Mouse (Mus musculus): ENCODE results near the gene Stard13. TPM values are rescaled to one million over a fixed set of nuclear protein-coding genes. Genes with fewer than 3 reads are reported as not detected.

The Stard13 gene
- polyA plus RNA-seq, 1 experiment, result 9.2 TPM

DNA sequence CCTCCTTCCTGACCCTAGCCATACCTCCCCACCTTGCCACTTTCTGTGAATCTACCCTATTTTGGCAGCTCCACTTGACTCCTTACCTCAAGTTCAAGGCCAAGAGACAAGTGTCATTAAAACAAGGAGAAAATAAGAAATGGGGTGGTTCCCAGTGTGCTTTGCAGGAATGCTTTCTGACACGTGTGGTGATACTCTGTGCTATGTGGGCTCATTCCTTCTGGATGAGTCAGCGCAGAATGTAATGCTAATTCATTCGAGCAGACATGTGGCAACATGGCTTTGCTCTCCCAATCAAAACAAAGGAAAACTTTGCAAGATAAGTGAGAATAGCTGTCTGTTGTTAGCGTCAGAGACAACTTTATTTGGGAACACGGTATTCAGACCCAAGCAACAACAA lies 30.7 kb downstream of the Stard13 start:
- Histone ChIP-seq H3K27ac (ENCODE audit: insufficient read depth, low read length) (no peak overlapping the region), H3K4me1 (ENCODE audit: control insufficient read depth, insufficient read depth, low read length) (no peaks in the 10 kb centered on the region), H3K4me3 (ENCODE audit: insufficient read depth, low read length) (no peak overlapping the region)
- TF ChIP-seq CTCF (IDR thresholded peaks at IDR 0.05; ENCODE audit: extremely low read depth, insufficient read depth, low read length), result no peak
- TF ChIP-seq POLR2A (IDR thresholded peaks at IDR 0.05; ENCODE audit: extremely low read depth, insufficient read depth, low read length), result no peak

DNA sequence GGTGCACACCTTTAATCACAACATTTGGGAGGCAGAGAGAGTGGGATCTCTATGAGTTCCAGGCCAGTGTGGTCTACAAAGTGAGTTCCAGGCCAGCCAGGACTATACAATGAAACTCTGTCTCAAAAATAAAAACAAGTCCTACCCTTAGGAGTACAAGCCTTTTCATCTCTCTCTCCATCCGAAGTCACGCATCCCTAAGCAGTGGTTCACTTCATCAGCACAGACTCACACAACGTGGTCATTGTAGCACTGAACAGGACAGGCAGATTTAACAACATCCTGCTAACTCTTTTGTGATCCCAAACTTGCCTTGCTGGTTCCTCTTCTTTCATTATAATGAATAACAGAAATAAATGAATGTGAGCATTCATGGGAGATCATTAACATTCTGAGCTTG lies 32.4 kb downstream of the Stard13 start:
- Histone ChIP-seq H3K4me1 (ENCODE audit: control insufficient read depth, insufficient read depth, low read length) (no peaks in the 10 kb centered on the region), H3K27ac (ENCODE audit: insufficient read depth, low read length) (no peak overlapping the region), H3K4me3 (ENCODE audit: insufficient read depth, low read length) (no peak overlapping the region)
- no peak for TF ChIP-seq CTCF (IDR thresholded peaks at IDR 0.05; ENCODE audit: extremely low read depth, insufficient read depth, low read length)
- no peak for TF ChIP-seq POLR2A (IDR thresholded peaks at IDR 0.05; ENCODE audit: extremely low read depth, insufficient read depth, low read length)

DNA sequence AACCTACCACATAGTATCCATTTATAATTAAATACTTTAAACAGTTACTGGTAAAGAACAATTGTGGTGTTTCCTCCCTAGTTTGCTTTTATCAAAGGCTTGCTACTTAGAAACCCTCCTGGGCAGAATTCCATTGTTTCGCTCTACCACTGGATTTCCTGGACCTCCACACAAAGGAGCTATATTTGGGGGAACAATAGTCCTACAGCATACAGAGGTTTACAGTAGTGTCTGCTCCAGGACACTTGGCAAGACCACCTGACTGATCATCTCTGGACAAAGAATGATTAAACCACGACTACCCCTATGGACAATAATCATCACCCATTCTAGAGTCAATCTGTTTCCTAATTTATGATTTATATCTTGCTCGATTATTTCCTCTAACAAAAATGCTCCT lies 34.4 kb downstream of the Stard13 start:
- no peaks in the 10 kb centered on the region for H3K4me1 ChIP-seq (ENCODE audit: control insufficient read depth, insufficient read depth, low read length)
- TF ChIP-seq CTCF (IDR thresholded peaks at IDR 0.05; ENCODE audit: extremely low read depth, insufficient read depth, low read length), result no peak
- no peak for TF ChIP-seq POLR2A (IDR thresholded peaks at IDR 0.05; ENCODE audit: extremely low read depth, insufficient read depth, low read length)
- H3K4me3 ChIP-seq (ENCODE audit: insufficient read depth, low read length), result no peak overlapping the region
- H3K27ac ChIP-seq (ENCODE audit: insufficient read depth, low read length), result no peak overlapping the region

DNA sequence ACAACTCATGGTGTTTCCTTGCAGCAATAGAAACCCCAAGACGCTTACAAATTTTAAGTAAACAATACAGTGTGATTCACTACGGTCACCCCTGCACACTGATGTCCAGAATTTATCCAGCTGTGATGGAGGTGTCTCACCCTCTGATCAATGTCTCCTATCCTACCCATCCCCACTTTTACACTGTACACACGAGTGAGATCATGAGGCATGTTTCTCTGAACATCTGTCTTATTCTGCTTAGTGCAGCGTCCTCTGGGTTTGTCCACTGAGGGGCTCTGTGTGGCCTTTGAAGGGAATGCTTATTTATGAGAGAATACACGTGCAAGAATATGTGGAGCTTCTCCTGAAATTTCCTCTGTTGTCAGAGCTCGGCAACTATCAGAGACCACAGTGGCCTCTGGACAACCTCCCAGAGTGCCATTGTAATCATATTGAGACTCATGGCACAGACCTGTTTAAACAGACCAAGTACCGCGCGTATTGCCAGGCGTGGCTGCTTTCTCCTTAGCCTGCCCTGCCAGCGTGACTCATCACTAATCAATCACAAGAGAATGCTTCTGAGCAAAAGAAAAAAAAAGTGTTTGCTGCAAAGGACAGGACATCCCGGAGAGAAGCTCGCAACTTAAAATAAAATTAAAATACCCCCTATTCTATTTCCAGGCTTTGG lies 36.9 kb downstream of the Stard13 start:
- H3K4me1 ChIP-seq (ENCODE audit: control insufficient read depth, insufficient read depth, low read length), result no peaks in the 10 kb centered on the region
- H3K27ac ChIP-seq (ENCODE audit: insufficient read depth, low read length), result no peak overlapping the region
- TF ChIP-seq POLR2A (IDR thresholded peaks at IDR 0.05; ENCODE audit: extremely low read depth, insufficient read depth, low read length) (no peak), CTCF (IDR thresholded peaks at IDR 0.05; ENCODE audit: extremely low read depth, insufficient read depth, low read length) (no peak)
- no peak overlapping the region for H3K4me3 ChIP-seq (ENCODE audit: insufficient read depth, low read length)

DNA sequence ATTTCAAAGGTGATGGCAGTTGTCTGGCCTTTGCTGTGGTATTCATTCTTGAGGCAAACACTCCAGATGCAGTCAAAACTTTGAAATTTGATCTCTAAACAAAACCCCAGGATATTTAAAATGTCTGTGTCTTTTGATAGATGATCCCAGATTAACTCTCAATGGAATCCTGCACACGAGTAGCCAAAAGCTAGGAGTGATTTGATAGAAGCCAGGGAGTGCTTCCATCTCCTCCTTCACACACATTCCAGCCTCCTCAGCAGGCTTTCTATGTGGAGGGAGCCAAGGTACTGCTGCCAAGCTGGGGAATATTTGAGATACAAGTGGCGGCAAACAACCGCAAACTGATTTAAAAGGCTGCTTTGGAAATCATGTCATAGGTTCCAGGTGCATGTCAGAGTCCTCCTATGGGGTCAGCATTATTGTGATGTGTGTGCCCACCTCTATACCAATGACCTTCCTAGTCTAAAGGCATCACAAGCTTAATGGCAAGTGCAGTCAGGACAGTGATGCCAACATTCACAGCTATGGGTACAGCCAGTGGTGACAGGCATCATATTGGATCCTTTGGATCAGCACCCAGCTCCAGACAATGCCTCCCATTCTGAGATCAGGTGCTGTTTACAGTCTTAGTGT lies 39.6 kb downstream of the Stard13 start:
- no peak overlapping the region for H3K27ac ChIP-seq (ENCODE audit: insufficient read depth, low read length)
- TF ChIP-seq CTCF (IDR thresholded peaks at IDR 0.05; ENCODE audit: extremely low read depth, insufficient read depth, low read length), result no peak
- TF ChIP-seq POLR2A (IDR thresholded peaks at IDR 0.05; ENCODE audit: extremely low read depth, insufficient read depth, low read length), result no peak
- no peaks in the 10 kb centered on the region for H3K4me1 ChIP-seq (ENCODE audit: control insufficient read depth, insufficient read depth, low read length)
- H3K4me3 ChIP-seq (ENCODE audit: insufficient read depth, low read length), result no peak overlapping the region

DNA sequence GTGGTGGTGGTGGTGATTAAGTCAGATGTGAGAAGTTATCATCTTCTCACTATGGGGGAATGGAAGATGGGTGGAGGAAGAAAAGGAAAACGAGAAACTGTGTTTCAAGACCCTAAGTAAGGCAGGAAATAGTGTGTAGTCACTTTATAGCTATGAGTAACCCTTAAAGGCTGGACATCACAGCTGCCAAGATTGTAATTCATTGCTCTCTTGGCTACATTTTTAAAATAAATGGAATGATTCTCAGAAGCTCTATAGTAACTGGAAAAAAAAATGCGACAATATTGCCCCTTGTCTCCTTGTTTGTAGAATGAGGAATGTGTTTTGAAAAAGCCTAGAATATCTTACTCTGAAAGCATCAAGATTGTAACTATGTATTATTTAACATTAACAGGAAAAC lies 41.4 kb downstream of the Stard13 start:
- TF ChIP-seq CTCF (IDR thresholded peaks at IDR 0.05; ENCODE audit: extremely low read depth, insufficient read depth, low read length) (no peak), POLR2A (IDR thresholded peaks at IDR 0.05; ENCODE audit: extremely low read depth, insufficient read depth, low read length) (no peak)
- H3K4me3 ChIP-seq (ENCODE audit: insufficient read depth, low read length), result no peak overlapping the region

DNA sequence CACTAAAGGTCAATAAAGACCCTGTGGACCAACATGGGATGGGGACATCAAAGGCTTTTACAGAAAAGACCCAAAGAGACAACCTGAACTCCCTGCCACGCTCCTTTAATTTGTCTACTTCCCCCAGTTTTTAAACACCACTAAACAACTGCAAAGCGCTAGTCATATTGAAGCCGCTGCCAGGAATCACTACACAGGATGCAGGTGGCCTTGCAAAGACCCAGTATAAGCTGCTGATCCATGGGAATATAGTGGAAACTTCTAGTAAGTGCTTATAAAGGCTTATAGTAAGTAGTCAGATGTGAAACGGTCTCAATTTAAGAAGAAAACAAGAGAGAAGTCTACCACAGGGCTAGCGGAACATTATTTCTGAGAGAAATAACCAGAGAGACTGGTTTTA lies 42.9 kb downstream of the Stard13 start:
- Histone ChIP-seq H3K4me3 (ENCODE audit: insufficient read depth, low read length) (no peak overlapping the region; the same call in 1 of the 2 replicates), H3K27ac (ENCODE audit: insufficient read depth, low read length) (no peak overlapping the region), H3K4me1 (ENCODE audit: control insufficient read depth, insufficient read depth, low read length) (no peaks in the 10 kb centered on the region)
- TF ChIP-seq POLR2A (IDR thresholded peaks at IDR 0.05; ENCODE audit: extremely low read depth, insufficient read depth, low read length) (no peak), CTCF (IDR thresholded peaks at IDR 0.05; ENCODE audit: extremely low read depth, insufficient read depth, low read length) (no peak)

More for the DNA sequence above, 41.4 kb downstream of the Stard13 start:
- H3K4me1 ChIP-seq (ENCODE audit: control insufficient read depth, insufficient read depth, low read length), result no peaks in the 10 kb centered on the region
- H3K27ac ChIP-seq (ENCODE audit: insufficient read depth, low read length), result no peak overlapping the region

DNA sequence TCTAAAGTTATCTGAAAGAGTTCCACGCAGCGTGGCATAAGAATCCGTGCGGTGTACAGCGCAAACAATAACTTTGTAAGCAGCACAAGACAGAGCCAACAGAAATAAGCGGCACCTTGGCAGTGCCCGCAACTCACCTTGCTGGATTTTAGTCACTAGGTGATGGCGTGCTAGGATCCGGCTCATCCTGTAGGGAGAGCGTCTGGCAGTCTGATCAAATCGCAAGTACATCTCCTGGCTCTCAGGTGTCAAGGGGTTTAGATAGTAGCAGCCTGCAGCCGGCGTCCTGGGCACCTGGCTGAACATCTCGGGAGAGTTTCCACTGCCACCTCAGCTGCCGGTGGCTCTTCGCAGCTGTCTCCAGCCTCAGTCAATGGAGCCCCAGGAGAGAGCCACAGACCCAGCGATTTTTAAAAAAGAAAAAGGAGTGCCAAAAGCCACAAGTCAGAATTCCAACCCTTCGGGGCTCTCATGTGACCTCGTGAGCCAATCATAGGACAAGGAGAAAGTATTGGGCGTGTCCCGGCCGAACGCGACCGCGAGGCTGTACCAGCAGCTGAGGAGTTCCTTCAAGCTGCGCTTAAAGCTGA lies 43.8 kb downstream of the Stard13 start:
- no peak for TF ChIP-seq CTCF (IDR thresholded peaks at IDR 0.05; ENCODE audit: extremely low read depth, insufficient read depth, low read length)
- TF ChIP-seq POLR2A (IDR thresholded peaks at IDR 0.05; ENCODE audit: extremely low read depth, insufficient read depth, low read length), result no peak
- Histone ChIP-seq H3K4me1 (ENCODE audit: control insufficient read depth, insufficient read depth, low read length) (no peaks in the 10 kb centered on the region), H3K4me3 (ENCODE audit: insufficient read depth, low read length) (peak overlapping the region; percentile 75), H3K27ac (ENCODE audit: insufficient read depth, low read length) (peak overlapping the region; percentile 63)

DNA sequence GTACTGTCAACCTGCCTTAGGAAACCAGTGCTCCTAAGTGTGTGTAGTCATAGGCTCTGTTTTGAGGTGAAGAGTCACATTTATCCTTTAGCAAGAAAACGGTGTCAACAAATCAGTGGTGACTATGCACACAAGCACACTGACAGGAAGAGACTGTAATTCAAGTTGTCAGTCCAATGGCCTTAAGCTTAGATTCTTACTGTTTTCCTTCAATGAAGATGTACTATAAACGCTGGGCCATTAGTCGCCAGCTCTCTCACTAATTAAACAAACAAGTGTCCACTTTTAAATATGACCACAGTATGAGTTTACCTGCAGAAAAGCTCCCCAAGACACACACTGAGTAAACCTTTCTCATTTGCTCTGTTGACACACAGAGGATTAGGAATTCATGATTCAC lies 44.3 kb downstream of the Stard13 start:
- TF ChIP-seq POLR2A (IDR thresholded peaks at IDR 0.05; ENCODE audit: extremely low read depth, insufficient read depth, low read length) (no peak), CTCF (IDR thresholded peaks at IDR 0.05; ENCODE audit: extremely low read depth, insufficient read depth, low read length) (no peak)
- H3K4me1 ChIP-seq (ENCODE audit: control insufficient read depth, insufficient read depth, low read length), result no peaks in the 10 kb centered on the region
- peak overlapping the region; percentile 75 for H3K4me3 ChIP-seq (ENCODE audit: insufficient read depth, low read length)
- peak overlapping the region; percentile 86 for H3K27ac ChIP-seq (ENCODE audit: insufficient read depth, low read length)

DNA sequence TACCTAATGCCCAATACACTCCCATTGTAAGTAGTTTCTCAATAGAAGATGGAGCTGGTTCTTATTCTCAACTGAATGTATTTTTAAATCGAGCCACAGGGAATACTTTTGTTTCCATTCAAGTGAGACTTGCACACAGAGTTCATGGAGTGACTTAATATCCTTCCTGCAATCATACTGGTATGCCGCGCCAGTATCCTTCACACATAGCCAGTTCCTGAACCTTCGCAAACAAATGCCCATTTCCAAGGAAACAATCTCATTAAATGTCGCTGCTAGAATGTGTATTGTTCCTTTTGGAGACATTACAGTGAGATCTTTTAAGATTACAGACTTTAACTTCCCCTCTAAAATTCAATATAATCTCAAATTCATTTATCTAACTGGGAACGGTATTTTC lies 45.0 kb downstream of the Stard13 start:
- H3K4me1 ChIP-seq (ENCODE audit: control insufficient read depth, insufficient read depth, low read length), result no peaks in the 10 kb centered on the region
- peak overlapping the region; percentile 75; the same call in 1 of the 2 replicates for H3K4me3 ChIP-seq (ENCODE audit: insufficient read depth, low read length)
- TF ChIP-seq CTCF (IDR thresholded peaks at IDR 0.05; ENCODE audit: extremely low read depth, insufficient read depth, low read length) (no peak), POLR2A (IDR thresholded peaks at IDR 0.05; ENCODE audit: extremely low read depth, insufficient read depth, low read length) (no peak)
- no peak overlapping the region for H3K27ac ChIP-seq (ENCODE audit: insufficient read depth, low read length)
